17 mouse cellular contexts compared by ENCODE assay signal in the genomic region with DNA sequence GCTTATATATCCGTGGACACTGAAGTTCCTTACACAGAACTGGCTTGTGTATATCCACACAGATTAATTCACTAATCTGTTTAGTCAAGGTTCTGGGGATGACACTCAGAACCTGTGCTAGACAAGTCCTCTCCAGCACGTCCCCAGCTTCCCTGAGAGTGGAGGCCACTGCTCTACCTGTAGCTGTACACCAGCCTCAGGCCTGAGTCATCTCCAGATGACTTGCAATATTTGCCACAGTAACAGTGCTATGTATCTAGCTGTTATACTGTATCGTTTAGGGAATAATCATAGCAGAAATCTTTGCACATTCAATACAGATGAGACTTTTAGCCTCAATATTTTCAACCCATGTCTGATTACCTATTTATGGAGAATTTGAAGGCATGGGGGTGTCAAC.
A peak's percentile ranks its signal among the peaks of the same experiment; 100 is the strongest.
DNase-seq lines count a peak whose midpoint lies in the region; ATAC-seq and TF ChIP-seq lines count a peak whose summit lies in the region.
"Had no signal": no experiment of that assay in that cellular context is flagged by ENCODE, and none has a peak within 500 bp of the region (broad histone marks: within the 10 kb centered on the region; RNA-seq: fewer than 3 reads in every experiment).

No protein-coding gene starts in this region.

- H3K79me2 ChIP-seq in MEL (ENCODE audit: control insufficient read depth, insufficient read depth, low read length, poor library complexity) (peaks cover 7% of the 10 kb centered on the region), myocyte (ENCODE audit: control insufficient read depth, insufficient read depth) (peaks cover 19% of the 10 kb centered on the region)

- TF ChIP-seq POLR2A in MEL (IDR thresholded peaks at IDR 0.05; ENCODE audit: control insufficient read depth in 1 of 2, insufficient read depth in 1 of 2, low read depth in 1 of 2, low read length in 2 of 2, poor library complexity in 1 of 2) (no peak), myocyte (IDR thresholded peaks at IDR 0.05; ENCODE audit: insufficient read length, low read depth) (no peak)

- H3K9me3 ChIP-seq in liver, embryonic 12.5 days (replicated peaks), result no peaks in the 10 kb centered on the region
- no peaks in the 10 kb centered on the region for H3K9me3 ChIP-seq in liver, postnatal 0 days (ENCODE audit: low read length)
- H3K9me3 ChIP-seq in MEL (replicated peaks; ENCODE audit: insufficient read depth, low read length), result no peaks in the 10 kb centered on the region
- H3K9me3 ChIP-seq: embryonic facial prominence, embryonic 15.5 days; forebrain, embryonic 15.5 days; heart, embryonic 12.5 days; hindbrain, embryonic 15.5 days had no signal

- H3K27ac ChIP-seq in liver, embryonic 12.5 days, result no peak overlapping the region
- no peak overlapping the region for H3K27ac ChIP-seq in liver, postnatal 0 days (ENCODE audit: low read depth)
- no peak overlapping the region for H3K27ac ChIP-seq in MEL (ENCODE audit: control insufficient read depth, low read depth, low read length)
- H3K27ac ChIP-seq: embryonic facial prominence, embryonic 15.5 days; forebrain, embryonic 15.5 days; hindbrain, embryonic 15.5 days had no signal

- no peak for TF ChIP-seq CTCF in liver, postnatal 0 days (IDR thresholded peaks at IDR 0.05; ENCODE audit: low read depth)
- no peak for TF ChIP-seq CTCF in MEL (IDR thresholded peaks at IDR 0.05 in 2 of 3, conservative IDR thresholded peaks at IDR 0.05 in 1 of 3; ENCODE audit: control insufficient read depth in 1 of 3, insufficient read depth in 1 of 3, low read depth in 2 of 3, low read length in 3 of 3, poor library complexity in 1 of 3, severe bottlenecking in 1 of 3)

- H3ac ChIP-seq in myocyte (ENCODE audit: control insufficient read depth, insufficient read length), result no peak overlapping the region

- no peak for TF ChIP-seq RAD21 in MEL (IDR thresholded peaks at IDR 0.05; ENCODE audit: low read depth, low read length)

- DNase-seq in liver, postnatal 0 days, result no peak
- DNase-seq in MEL (ENCODE audit: low read depth, low spot score), result peak; percentile 57
- no peak for DNase-seq in right cerebral cortex, postnatal 14 days
- no peak for DNase-seq in frontal cortex, postnatal 10 days (ENCODE audit: low spot score in 2 of 2)
- no peak for DNase-seq in right cerebral cortex, adult 2 months (ENCODE audit: low spot score in 2 of 2)
- DNase-seq: cerebellum, adult 18-20 months; cerebellum, adult 9-11 months; cerebellum, postnatal 36 days; gastrocnemius, postnatal 14 days had no signal

- WGBS in liver, embryonic 12.5 days (ENCODE audit: insufficient replicate concordance), result 68% methylated on average over 3 of the region's 3 CpGs
- WGBS in liver, postnatal 0 days (ENCODE audit: insufficient replicate concordance), result 61% methylated on average over 3 of the region's 3 CpGs

- no peak overlapping the region for H3K9ac ChIP-seq in liver, embryonic 12.5 days
- H3K9ac ChIP-seq in liver, postnatal 0 days (replicated peaks), result no peak overlapping the region
- no peak overlapping the region for H3K9ac ChIP-seq in MEL (ENCODE audit: control insufficient read depth, low read depth, low read length, poor library complexity, severe bottlenecking)
- H3K9ac ChIP-seq: embryonic facial prominence, embryonic 15.5 days; forebrain, embryonic 15.5 days; heart, embryonic 12.5 days; hindbrain, embryonic 15.5 days had no signal

- H3K4me1 ChIP-seq in liver, embryonic 12.5 days, result peaks cover 28% of the 10 kb centered on the region
- H3K4me1 ChIP-seq in liver, postnatal 0 days (ENCODE audit: insufficient read depth), result no peaks in the 10 kb centered on the region; the same call in 1 of the 2 replicates
- H3K4me1 ChIP-seq in MEL (ENCODE audit: control insufficient read depth in 1 of 2, insufficient read depth in 2 of 2, low read length in 2 of 2), result peaks cover 24 to 32% of the 10 kb centered on the region in 2 experiments
- H3K4me1 ChIP-seq: embryonic facial prominence, embryonic 15.5 days had no signal

- H3K36me3 ChIP-seq in liver, embryonic 12.5 days, result no peaks in the 10 kb centered on the region
- no peaks in the 10 kb centered on the region for H3K36me3 ChIP-seq in liver, postnatal 0 days (replicated peaks; ENCODE audit: insufficient read depth, low read length)
- peaks cover 17 to 29% of the 10 kb centered on the region in 2 experiments for H3K36me3 ChIP-seq in MEL (ENCODE audit: control insufficient read depth in 1 of 2, insufficient read depth in 2 of 2, low read length in 2 of 2)
- no peaks in the 10 kb centered on the region for H3K36me3 ChIP-seq in myocyte (ENCODE audit: control insufficient read depth, insufficient read depth)
- H3K36me3 ChIP-seq: embryonic facial prominence, embryonic 15.5 days; forebrain, embryonic 15.5 days; hindbrain, embryonic 15.5 days had no signal

- no peaks in the 10 kb centered on the region for H3K27me3 ChIP-seq in liver, embryonic 12.5 days (replicated peaks)
- no peaks in the 10 kb centered on the region for H3K27me3 ChIP-seq in liver, postnatal 0 days (ENCODE audit: insufficient read depth, low read length)
- no peaks in the 10 kb centered on the region for H3K27me3 ChIP-seq in MEL (ENCODE audit: control insufficient read depth in 1 of 2, insufficient read depth in 2 of 2, low read length in 2 of 2)
- no peaks in the 10 kb centered on the region for H3K27me3 ChIP-seq in myocyte (ENCODE audit: control insufficient read depth, insufficient read depth, insufficient read length)
- H3K27me3 ChIP-seq: CH12.LX; embryonic facial prominence, embryonic 15.5 days; forebrain, embryonic 15.5 days; heart, embryonic 12.5 days; hindbrain, embryonic 15.5 days had no signal

- TF ChIP-seq EP300 in liver, postnatal 0 days (IDR thresholded peaks at IDR 0.05; ENCODE audit: low read depth), result no peak
- 0 out of 4 replicates have a peak, but pooled peaks of 1 of the 2 experiments have one; percentile 4 for TF ChIP-seq EP300 in MEL (IDR thresholded peaks at IDR 0.05; ENCODE audit: low read depth in 1 of 2, low read length in 2 of 2)

- H3K4me2 ChIP-seq in liver, embryonic 12.5 days, result no peak overlapping the region
- H3K4me2 ChIP-seq in liver, postnatal 0 days (ENCODE audit: low read depth, low read length), result no peak overlapping the region
- peak overlapping the region; percentile 39 for H3K4me2 ChIP-seq in myocyte (ENCODE audit: low read depth)
- H3K4me2 ChIP-seq: embryonic facial prominence, embryonic 15.5 days; forebrain, embryonic 15.5 days; heart, embryonic 12.5 days; hindbrain, embryonic 15.5 days had no signal

- peak; percentile 71; the same call in 1 of the 2 replicates for ATAC-seq in liver, embryonic 12.5 days
- no peak for ATAC-seq in liver, postnatal 0 days
- ATAC-seq in hematopoietic stem cell, adult 5-6 weeks (replicated peaks in 1 of 2; ENCODE audit: insufficient read depth in 1 of 2, low FRiP score in 2 of 2, low TSS enrichment in 1 of 2, low read depth in 1 of 2, poor library complexity in 2 of 2, severe bottlenecking in 2 of 2), result peak; percentile 53 to 67; a peak in 2 of 4 replicates
- ATAC-seq: forebrain, embryonic 15.5 days had no signal

- no peak overlapping the region for H3K4me3 ChIP-seq in liver, embryonic 12.5 days
- H3K4me3 ChIP-seq in liver, postnatal 0 days (ENCODE audit: low read depth, low read length), result no peak overlapping the region
- no peak overlapping the region for H3K4me3 ChIP-seq in MEL (ENCODE audit: control insufficient read depth in 1 of 2, insufficient read depth in 1 of 2, low read depth in 2 of 2, low read length in 2 of 2)
- no peak overlapping the region for H3K4me3 ChIP-seq in myocyte
- H3K4me3 ChIP-seq: embryonic facial prominence, embryonic 15.5 days; forebrain, embryonic 15.5 days; heart, embryonic 12.5 days; hindbrain, embryonic 15.5 days had no signal

TF ChIP-seq in MEL, 35 proteins besides CTCF, POLR2A, EP300 and RAD21:
- TF ChIP-seq MEF2A (IDR thresholded peaks at IDR 0.05; ENCODE audit: extremely low read depth, insufficient replicate concordance, low read depth, low read length, poor library complexity, severe bottlenecking) (no peak), ETS1 (IDR thresholded peaks at IDR 0.05; ENCODE audit: low read depth, low read length) (peak; percentile 22; the same call in 1 of the 2 replicates)
TF ChIP-seq in MEL: peak in this region for 1.

TF ChIP-seq in myocyte, 11 proteins besides CTCF, POLR2A, EP300 and RAD21:
- TF ChIP-seq SRF (IDR thresholded peaks at IDR 0.05; ENCODE audit: control insufficient read depth, insufficient read length, low read depth), result no peak
- TF ChIP-seq REST (IDR thresholded peaks at IDR 0.05; ENCODE audit: insufficient read depth, insufficient read length), result no peak
- TF ChIP-seq CEBPB (IDR thresholded peaks at IDR 0.05; ENCODE audit: insufficient read depth, poor library complexity, severe bottlenecking), result no peak
- no peak for TF ChIP-seq MYOG (IDR thresholded peaks at IDR 0.05; ENCODE audit: control insufficient read depth in 1 of 3, insufficient read depth in 1 of 3, insufficient read length in 2 of 3, low read depth in 2 of 3)
- TF ChIP-seq USF1 (IDR thresholded peaks at IDR 0.05; ENCODE audit: low read depth), result no peak
- TF ChIP-seq MYOD1 (IDR thresholded peaks at IDR 0.05; ENCODE audit: control insufficient read depth in 1 of 3, insufficient read length in 2 of 3, low read depth in 2 of 3), result no peak
- TF ChIP-seq TCF12 (IDR thresholded peaks at IDR 0.05; ENCODE audit: insufficient read depth, poor library complexity, severe bottlenecking), result no peak
- no peak for TF ChIP-seq POLR2AphosphoS2 (IDR thresholded peaks at IDR 0.05; ENCODE audit: insufficient read length, low read depth)
- TF ChIP-seq TCF3 (IDR thresholded peaks at IDR 0.05; ENCODE audit: insufficient read length, low read depth), result no peak
- TF ChIP-seq E2F4 (IDR thresholded peaks at IDR 0.05; ENCODE audit: insufficient read depth), result no peak
- no peak for TF ChIP-seq MAX (IDR thresholded peaks at IDR 0.05; ENCODE audit: low read depth)
